Mouse (Mus musculus) olfactory bulb, adult 2 months (tissue): ENCODE data around the gene 4931409K22Rik. TPM values are rescaled to one million over a fixed set of nuclear protein-coding genes. Genes with fewer than 3 reads are reported as not detected.
"Not testable (repeated sequence)": the region's sequence is repeated elsewhere in the genome, so short reads cannot be mapped to it uniquely, and the experiment has no call there.

Experiments used
- H3K27ac ChIP-seq: fragments of 200-500 bp; 2 replicates; pipeline ENCODE4 v1.5.1; 2012; ENCODE audit warnings: low read depth, low read length; ENCODE audit not compliant: insufficient read depth
- H3K4me1 ChIP-seq: fragments of 200-500 bp; 2 replicates; pipeline ENCODE4 v1.6.1; 2012; ENCODE audit warnings: low read length; ENCODE audit not compliant: control insufficient read depth, insufficient read depth
- H3K4me3 ChIP-seq: fragments of 200-500 bp; 2 replicates; pipeline ENCODE4 v1.5.1; 2012; ENCODE audit warnings: mild to moderate bottlenecking, low read depth, low read length, moderate library complexity; ENCODE audit not compliant: insufficient read depth
- CTCF ChIP-seq: fragments of 200-500 bp; IDR thresholded peaks from 2 replicates; pipeline ENCODE4 v1.5.1; 2012; ENCODE audit warnings: low read depth, mild to moderate bottlenecking, low read length, moderate library complexity; ENCODE audit not compliant: insufficient read depth
- POLR2A ChIP-seq: fragments of 200-500 bp; IDR thresholded peaks from 2 replicates; pipeline ENCODE4 v1.6.1; 2012; ENCODE audit warnings: mild to moderate bottlenecking, low read depth, low read length, moderate library complexity; ENCODE audit not compliant: insufficient read depth
- WGBS: fragments of 180-500 bp; shearing (Covaris S2); methylation state at CpG from one replicate; pipeline ENCODE4 v1.1.7; 2018; 5-methylcytosine and 5-hydroxymethylcytosine counted together
- polyA plus RNA-seq: library from polyadenylated mRNA; stranded (reverse); fragments of >200 nt; gene quantifications from 2 replicates; pipeline ENCODE4 v1.2.4, GENCODE M21; 2012; ENCODE audit warnings: low replicate concordance; ENCODE audit not compliant: missing spikeins, insufficient read depth, insufficient read length

4931409K22Rik gene
- polyA plus RNA-seq, 1 experiment: not detected

DNA sequence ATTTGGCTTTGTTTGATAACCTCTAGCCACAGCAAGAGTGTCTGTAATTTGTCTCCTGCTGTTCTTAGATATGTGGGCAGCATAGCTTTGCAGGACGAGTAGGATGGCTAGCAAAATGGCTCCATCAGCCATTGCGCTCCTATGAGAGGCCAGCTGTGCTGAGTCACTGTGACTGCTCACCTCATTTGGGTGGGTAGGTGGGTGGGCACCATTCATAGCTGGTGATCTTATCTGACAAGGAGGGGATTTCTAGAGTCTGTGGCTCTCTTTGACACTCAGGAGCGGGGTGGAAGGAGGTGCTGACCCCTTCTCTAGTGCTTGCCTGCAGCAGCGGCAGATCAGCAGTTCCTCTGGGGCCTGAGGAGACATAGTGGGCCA, 30.6 kb upstream of the 4931409K22Rik start:
- H3K27ac ChIP-seq: peak overlapping the region; percentile 90
- peak overlapping the region; percentile 88 for H3K4me3 ChIP-seq
- 7% methylated on average over 4 of the region's 4 CpGs for WGBS
- H3K4me1 ChIP-seq: peaks cover 35% of the 10 kb centered on the region
- TF ChIP-seq CTCF (no peak), POLR2A (no peak)

DNA sequence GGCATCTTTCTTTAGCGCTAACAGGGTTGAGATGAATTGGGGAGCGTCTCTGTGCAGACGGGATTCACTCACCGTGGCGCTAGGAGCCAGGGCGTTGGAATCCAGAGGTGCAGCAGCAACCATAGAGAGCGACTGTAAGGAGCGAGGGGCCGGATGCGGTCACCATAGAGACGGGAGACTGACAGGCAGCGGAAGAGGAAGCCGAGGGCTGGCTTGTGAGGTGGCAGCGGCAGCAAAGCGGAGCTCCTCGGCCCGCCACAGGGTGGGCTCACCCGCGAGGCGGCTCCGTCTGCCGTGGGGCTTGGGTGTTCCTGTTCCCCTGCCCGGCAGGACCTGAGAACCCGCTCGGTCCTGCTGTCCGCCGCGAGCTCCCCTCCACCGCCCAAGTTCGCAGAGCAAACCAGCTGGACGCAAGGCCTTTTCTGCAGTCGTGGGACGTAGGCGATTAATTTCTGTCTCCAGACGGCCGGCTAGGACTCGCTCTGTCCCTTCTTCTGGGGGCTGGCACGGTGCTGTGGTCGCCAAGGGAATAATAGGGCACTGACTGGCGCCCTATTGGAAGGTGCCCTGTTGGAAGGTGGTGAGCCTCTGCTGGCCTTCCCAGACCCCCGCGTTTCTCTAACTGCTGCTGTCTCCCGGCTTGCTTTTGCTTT, 30.1 kb upstream of the 4931409K22Rik start, which contains the start of gene Chpf2:
Chpf2 (plus strand) TSS at position 195 of the 653 bp plus-strand sequence.
- H3K4me3 ChIP-seq: peak within 1 kb of the TSS; percentile 88
- TF ChIP-seq CTCF: 0 out of 2 replicates have a peak, but pooled peaks have one; percentile 4
- TF ChIP-seq POLR2A: peak; percentile 49; the same call in 1 of the 2 replicates
- WGBS: under 1% methylated on average over 43 of the region's 43 CpGs
- H3K27ac ChIP-seq: peak within 1 kb of the TSS; percentile 90
- peaks cover 30% of the 10 kb centered on the region for H3K4me1 ChIP-seq

DNA sequence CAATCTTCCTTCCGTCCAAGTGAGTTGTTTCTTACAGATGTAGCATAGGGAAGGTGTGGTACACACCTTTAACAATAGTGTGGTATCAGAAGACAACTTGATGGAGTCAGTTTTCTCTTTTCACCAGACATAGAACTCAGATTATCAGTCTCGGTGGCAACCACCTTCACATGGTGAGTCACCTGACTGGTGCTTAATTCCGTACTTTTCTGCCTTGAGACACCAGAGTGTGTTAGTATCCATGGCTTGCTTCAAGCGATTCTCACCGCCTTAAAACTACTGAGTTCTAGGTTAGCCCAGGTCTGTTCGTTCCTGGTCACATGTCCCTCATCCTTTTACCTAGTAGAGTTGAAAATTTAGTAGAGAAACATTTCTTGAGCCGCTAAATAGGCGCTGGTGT, 29.5 kb upstream of the 4931409K22Rik start:
- Histone ChIP-seq H3K4me1 (peaks cover 24% of the 10 kb centered on the region), H3K4me3 (peak overlapping the region; percentile 88), H3K27ac (no peak overlapping the region)
- 5% methylated on average over 8 of the region's 8 CpGs for WGBS
- TF ChIP-seq CTCF: no peak
- TF ChIP-seq POLR2A: no peak

GRCm38 (mm10) chr5:24578109-24578963, 21.7 kb upstream of the 4931409K22Rik start:
- Histone ChIP-seq H3K4me1 (peaks cover 3% of the 10 kb centered on the region), H3K4me3 (no peak overlapping the region), H3K27ac (no peak overlapping the region)
- TF ChIP-seq POLR2A: no peak
- no peak for TF ChIP-seq CTCF
- WGBS: 65% methylated on average over 6 of the region's 6 CpGs

GRCm38 (mm10) chr5:24577183-24577929, 20.7 kb upstream of the 4931409K22Rik start, which contains the start of gene Abcf2:
TSS of gene Abcf2 (minus strand) at chr5:24577467.
- Histone ChIP-seq H3K27ac (peak within 1 kb of the TSS; percentile 4; the same call in 1 of the 2 replicates), H3K4me1 (peaks cover 3% of the 10 kb centered on the region), H3K4me3 (peak within 1 kb of the TSS; percentile 87)
- no peak for TF ChIP-seq CTCF
- TF ChIP-seq POLR2A: peak; percentile 87
- under 1% methylated on average over 48 of the region's 48 CpGs for WGBS

DNA sequence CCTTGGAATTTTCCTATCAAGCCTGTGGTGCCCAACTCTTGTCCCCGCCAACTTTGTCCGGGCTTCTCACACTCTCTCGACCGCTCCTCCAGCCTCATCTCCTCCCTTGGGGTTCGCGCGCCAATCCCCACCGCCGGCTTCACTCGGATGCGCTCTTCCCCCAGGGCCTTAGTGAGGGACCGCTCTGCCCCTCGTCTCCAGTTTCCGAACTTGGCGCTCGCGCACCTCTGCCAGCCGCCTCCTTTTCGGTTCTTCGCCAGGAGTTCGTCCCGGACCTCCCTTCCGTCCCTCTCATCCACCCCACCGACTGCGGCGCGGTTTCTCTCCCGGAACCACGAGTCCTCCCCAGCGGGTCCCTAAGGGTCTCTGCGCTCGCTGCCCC, 20.2 kb upstream of the 4931409K22Rik start:
- Histone ChIP-seq H3K27ac (no peak overlapping the region; the same call in 1 of the 2 replicates), H3K4me1 (peaks cover 3% of the 10 kb centered on the region), H3K4me3 (peak overlapping the region; percentile 87)
- WGBS: under 1% methylated on average over 32 of the region's 32 CpGs
- no peak for TF ChIP-seq POLR2A
- no peak for TF ChIP-seq CTCF

GRCm38 (mm10) chr5:24575948-24576347, 19.3 kb upstream of the 4931409K22Rik start:
- H3K27ac ChIP-seq: no peak overlapping the region
- peaks cover 3% of the 10 kb centered on the region for H3K4me1 ChIP-seq
- 88% methylated on average over 1 of the region's 1 CpGs for WGBS
- no peak overlapping the region for H3K4me3 ChIP-seq
- TF ChIP-seq POLR2A (no peak), CTCF (no peak)

DNA sequence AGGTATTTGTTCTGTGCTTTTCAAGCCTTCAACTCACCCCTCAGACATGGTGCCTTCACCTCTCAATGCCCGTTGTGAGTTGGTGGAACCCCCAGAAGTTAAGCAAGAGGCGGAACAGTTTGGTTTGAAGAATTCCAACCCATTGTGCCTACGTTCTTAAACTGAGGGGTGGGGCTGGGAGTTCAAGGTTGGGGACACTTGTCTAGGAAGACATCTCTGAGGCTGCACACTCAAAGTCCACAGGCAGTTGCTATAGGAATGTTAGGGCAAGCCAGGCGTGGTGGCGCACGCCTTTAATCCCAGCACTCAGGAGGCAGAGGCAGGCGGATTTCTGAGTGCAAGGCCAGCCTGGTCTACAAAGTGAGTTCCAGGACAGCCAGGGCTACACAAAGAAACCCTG, 1.3 kb downstream of the 4931409K22Rik start:
- not testable (repeated sequence) for H3K4me3 ChIP-seq, H3K4me1 ChIP-seq, H3K27ac ChIP-seq
- WGBS: 98% methylated on average over 7 of the region's 7 CpGs
